Mouse (Mus musculus) megakaryocyte, adult 5-6 weeks (primary cell): ENCODE data around the gene Socs4. TPM values are rescaled to one million over a fixed set of nuclear protein-coding genes. Genes with fewer than 3 reads are reported as not detected.
A peak's percentile ranks its signal among the peaks of the same experiment; 100 is the strongest.
"Not testable (repeated sequence)": the region's sequence is repeated elsewhere in the genome, so short reads cannot be mapped to it uniquely, and the experiment has no call there.

Source experiments
- ATAC-seq: 2 replicates; pipeline ENCODE4 v1.8.0; 2016; ENCODE audit warnings: mild to moderate bottlenecking, inconsistent platforms; ENCODE audit not compliant: poor library complexity, severe bottlenecking
- total RNA-seq, 2 experiments: library from RNA; stranded (forward) in 1 of 2; stranded (reverse) in 1 of 2; fragments of 153-499, 151-499 nt in 1 of 2; fragments of 221-1000, 200-1000 nt in 1 of 2; gene quantifications; 2 replicates each; pipeline versions ENCODE4 v1.2.3 to v1.2.4; 2015 to 2017

Socs4 gene
- total RNA-seq, 2 experiments from 2014 or later: 15.7 to 23.5 TPM

- ATAC-seq: peak; percentile 62
Observed at GRCm38 (mm10) chr14:47285271-47285670, 8.5 kb downstream of the Socs4 start.

- no peak for ATAC-seq
Observed at GRCm38 (mm10) chr14:47286215-47286614, 9.5 kb downstream of the Socs4 start.

GRCm38 (mm10) chr14:47287021-47287420, 10.3 kb downstream of the Socs4 start:
- ATAC-seq: no peak

- ATAC-seq: no peak
Observed at GRCm38 (mm10) chr14:47291772-47292171, 15.0 kb downstream of the Socs4 start.

GRCm38 (mm10) chr14:47294136-47294535, 17.4 kb downstream of the Socs4 start:
- ATAC-seq: no peak

- ATAC-seq: no peak
Observed at GRCm38 (mm10) chr14:47296232-47296631, 19.5 kb downstream of the Socs4 start.

- ATAC-seq: peak; percentile 99
Observed at GRCm38 (mm10) chr14:47297785-47298407, 21.2 kb downstream of the Socs4 start, which contains the start of gene Mapk1ip1l. Mapk1ip1l (plus strand) TSS chr14:47298266.

GRCm38 (mm10) chr14:47298408-47298792, 21.7 kb downstream of the Socs4 start:
- ATAC-seq: no peak

- peak; percentile 29 for ATAC-seq
Observed at GRCm38 (mm10) chr14:47298819-47299261, 22.1 kb downstream of the Socs4 start.

- ATAC-seq: no peak
Observed at GRCm38 (mm10) chr14:47302885-47303680, 26.4 kb downstream of the Socs4 start.

GRCm38 (mm10) chr14:47304814-47305405, 28.2 kb downstream of the Socs4 start:
- ATAC-seq: peak; percentile 56; the same call in 1 of the 2 replicates

GRCm38 (mm10) chr14:47305933-47306332, 29.2 kb downstream of the Socs4 start:
- no peak for ATAC-seq

- ATAC-seq: no peak
Observed at GRCm38 (mm10) chr14:47307669-47308068, 30.9 kb downstream of the Socs4 start.

GRCm38 (mm10) chr14:47309061-47309460, 32.3 kb downstream of the Socs4 start:
- ATAC-seq: no peak

- ATAC-seq: no peak
Observed at GRCm38 (mm10) chr14:47310342-47311181, 33.8 kb downstream of the Socs4 start.

GRCm38 (mm10) chr14:47319362-47319761, 42.6 kb downstream of the Socs4 start:
- ATAC-seq: no peak

- not testable (repeated sequence) for ATAC-seq
Observed at GRCm38 (mm10) chr14:47321581-47321980, 44.9 kb downstream of the Socs4 start.

- ATAC-seq: no peak
Observed at GRCm38 (mm10) chr14:47325965-47326761, 49.4 kb downstream of the Socs4 start.

GRCm38 (mm10) chr14:47327347-47327746, 50.6 kb downstream of the Socs4 start:
- ATAC-seq: peak; percentile 97

GRCm38 (mm10) chr14:47331920-47332319, 55.2 kb downstream of the Socs4 start:
- ATAC-seq: no peak
